Mouse (Mus musculus) embryo, embryonic 10 days (tissue): Measurements from ENCODE around the gene Lypd3.
"Not testable (repeated sequence)": the region's sequence is repeated elsewhere in the genome, so short reads cannot be mapped to it uniquely, and the experiment has no call there.

Source experiments
- DNase-seq: peaks from one replicate; pipeline ENCODE4 v3.0.0-alpha.2; 2015; ENCODE audit warnings: low spot score

Lypd3 gene

DNA sequence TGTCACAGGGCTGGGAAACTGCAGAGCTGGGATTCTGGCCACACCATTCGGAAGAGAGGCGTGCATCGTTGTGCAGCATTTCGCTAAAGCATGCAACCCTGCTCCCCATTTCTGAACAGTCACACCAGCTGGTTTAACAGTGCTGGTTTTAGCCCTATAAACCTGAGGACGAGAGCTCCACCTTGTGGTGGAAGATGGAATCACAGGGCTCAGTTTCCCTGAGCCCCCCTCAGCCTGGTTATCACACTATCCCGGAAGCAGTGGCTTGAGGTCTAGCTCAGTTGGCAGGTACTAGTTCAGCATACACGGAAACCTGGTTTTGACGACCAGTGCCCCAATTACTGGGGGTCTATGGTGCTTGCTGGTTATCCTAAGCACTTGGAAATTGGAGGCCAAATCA, 26.2 kb downstream of the Lypd3 start:
- peak; percentile 85 for DNase-seq

DNA sequence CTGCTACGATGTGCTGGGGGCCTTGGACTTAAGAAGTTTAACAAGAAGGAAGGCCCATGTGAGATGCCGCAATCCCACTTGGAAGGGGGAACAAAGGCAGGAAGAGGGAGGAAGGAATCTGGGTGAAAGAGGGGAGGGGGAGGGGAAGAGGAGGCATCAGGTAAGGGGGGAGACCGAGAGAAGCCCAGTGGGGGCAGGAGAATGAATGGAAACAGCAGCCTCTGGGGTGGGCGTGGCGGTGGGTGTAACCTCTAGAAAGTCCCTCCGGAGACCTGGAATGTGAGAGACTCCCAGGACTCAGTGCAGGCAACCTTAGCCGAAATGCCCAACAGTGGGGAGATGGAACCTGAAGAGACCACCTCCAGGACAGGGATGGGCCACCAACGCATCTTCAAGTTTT, 28.0 kb downstream of the Lypd3 start:
- no peak for DNase-seq

DNA sequence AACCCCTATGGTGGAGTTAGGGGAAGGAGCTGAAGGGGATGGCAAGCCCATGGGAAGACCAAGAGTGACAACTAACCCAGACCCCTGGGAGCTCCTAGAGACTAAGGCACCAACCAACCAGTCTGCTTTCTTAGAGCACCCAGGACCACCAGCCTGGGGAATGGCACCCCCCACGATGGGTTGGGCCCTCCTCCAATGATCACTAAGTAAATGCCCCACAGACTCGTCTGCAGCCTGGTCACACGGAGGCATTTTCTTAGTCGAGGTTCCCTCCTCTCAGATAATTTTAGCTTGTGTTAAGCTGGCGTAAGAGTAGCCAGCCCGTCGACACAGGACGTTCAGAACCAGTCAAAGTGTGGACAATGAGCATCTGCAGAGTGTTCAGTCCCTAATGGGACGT, 28.6 kb downstream of the Lypd3 start:
- no peak for DNase-seq

DNA sequence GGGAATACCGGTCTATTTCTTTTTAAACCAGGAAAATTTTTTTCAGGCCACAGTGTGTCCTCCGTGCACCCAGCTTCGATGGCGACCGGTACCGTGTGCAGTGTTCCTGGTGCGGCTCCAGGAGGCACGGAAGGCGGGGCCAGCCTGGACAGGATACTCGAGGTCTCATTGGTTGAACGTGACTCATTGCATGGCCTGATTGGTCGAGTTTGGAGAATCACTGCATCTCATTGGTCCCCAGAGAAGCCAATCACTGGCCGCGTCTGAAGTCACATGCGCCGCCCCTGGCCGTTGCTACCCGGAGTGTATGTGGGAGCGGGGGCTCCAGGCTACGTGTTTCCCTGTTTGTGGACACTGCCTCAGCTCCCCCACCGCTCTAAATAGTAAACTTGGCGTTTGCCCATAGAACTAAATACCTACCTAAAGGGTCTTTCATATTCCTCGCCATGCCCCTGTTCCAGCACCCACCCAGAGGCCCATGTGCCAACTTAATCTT, 35.6 kb downstream of the Lypd3 start:
- no peak for DNase-seq

DNA sequence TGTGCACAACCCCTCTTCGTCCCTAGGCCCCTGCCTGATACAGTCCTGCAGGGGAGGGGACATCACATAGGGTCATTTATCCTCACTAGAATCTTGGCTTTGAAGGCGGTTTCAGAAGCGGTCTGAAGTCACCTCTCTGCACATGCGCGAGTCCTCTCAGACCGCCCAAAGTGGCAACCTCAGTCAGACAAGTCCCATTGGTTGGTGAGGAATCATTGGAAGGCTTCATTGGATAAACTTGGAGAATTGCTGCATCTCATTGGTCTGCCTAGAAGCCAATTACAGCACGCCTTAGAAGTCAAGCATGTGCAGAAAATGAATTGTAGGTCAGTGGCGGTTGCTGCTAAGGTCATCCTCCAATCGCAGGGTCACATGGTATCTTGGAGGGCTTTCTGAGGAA, 40.2 kb downstream of the Lypd3 start, which contains the start of gene Tex101:
Gene Tex101, minus strand, starts transcription at position 101 of the 400 bp plus-strand sequence.
- no peak for DNase-seq

DNA sequence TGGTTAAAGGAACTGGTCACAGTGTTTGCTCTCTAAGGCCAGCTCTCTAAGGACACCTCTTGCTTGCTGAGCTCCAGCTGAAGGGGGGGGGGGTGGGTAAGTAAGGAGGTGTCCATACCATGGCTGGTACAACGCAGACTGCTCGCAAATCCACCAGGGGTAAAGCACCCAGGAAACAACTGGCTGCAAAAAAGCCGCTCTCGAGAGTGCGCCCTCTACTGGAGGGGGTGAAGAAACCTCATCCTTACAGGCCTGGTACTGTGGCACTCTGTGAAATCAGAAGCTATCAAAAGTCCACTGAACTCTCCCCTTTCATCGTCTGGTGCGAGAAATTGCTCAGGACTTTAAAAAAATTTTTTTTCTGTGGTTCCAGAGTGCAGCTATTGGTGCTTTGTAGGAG, 47.8 kb downstream of the Lypd3 start:
- not testable (repeated sequence) for DNase-seq

DNA sequence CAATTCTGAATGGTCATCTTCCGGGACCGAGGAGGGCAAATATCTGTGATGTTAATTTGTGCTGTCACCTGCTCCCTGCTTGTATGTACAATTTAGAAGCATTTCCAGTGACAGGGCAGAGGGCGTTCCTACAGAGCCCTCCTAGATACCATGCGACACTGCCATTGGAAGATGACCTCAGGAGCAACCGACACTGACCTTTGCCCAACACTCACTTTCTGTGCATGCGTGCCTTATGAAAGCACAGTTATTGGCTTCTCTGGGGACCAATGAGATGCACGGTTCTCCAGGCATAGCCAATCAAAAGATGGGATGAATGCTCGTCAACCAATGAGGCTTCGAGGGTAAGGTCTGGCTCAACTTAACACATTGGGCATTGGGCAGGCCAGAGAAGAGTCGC, 51.2 kb downstream of the Lypd3 start:
- not testable (repeated sequence) for DNase-seq
